Mouse (Mus musculus) gastrocnemius, adult 8-10 months (tissue): ENCODE results near the gene Stmn1. TPM values are rescaled to one million over a fixed set of nuclear protein-coding genes. Genes with fewer than 3 reads are reported as not detected.
"Not testable (repeated sequence)": the region's sequence is repeated elsewhere in the genome, so short reads cannot be mapped to it uniquely, and the experiment has no call there.

ENCODE experiments used
- DNase-seq, 2 experiments: peaks; one replicate each; pipeline ENCODE4 v3.0.0; 2022; ENCODE audit warnings: low spot score in 2 of 2
- total RNA-seq, 4 experiments: library from RNA; stranded (reverse); gene quantifications; 2 replicates each; pipeline ENCODE4 v1.2.4; 2022

Stmn1 gene
- total RNA-seq, 4 experiments from 2014 or later, result 2.7 to 4.4 (median 2.8) TPM

DNA sequence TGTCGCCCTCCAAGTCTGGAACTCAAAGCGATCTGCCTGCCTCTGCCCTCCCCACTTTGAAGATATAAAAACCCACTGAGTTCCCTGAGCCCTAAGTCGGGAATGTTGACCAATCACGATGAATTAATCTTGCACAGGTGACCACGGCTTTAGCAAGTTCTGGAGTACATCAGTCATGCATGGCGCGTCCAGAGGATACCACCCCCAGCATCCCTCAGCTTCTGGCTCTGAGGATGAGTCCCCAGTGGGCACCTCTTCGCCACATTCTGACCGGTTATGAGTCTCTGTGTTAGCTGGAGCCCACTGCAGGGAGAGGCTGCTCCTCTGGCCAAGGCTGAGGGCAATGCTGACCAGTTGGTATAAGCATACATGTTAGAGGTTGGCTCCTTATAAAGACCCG, 16.1 kb downstream of the Stmn1 start:
- no peak for DNase-seq

DNA sequence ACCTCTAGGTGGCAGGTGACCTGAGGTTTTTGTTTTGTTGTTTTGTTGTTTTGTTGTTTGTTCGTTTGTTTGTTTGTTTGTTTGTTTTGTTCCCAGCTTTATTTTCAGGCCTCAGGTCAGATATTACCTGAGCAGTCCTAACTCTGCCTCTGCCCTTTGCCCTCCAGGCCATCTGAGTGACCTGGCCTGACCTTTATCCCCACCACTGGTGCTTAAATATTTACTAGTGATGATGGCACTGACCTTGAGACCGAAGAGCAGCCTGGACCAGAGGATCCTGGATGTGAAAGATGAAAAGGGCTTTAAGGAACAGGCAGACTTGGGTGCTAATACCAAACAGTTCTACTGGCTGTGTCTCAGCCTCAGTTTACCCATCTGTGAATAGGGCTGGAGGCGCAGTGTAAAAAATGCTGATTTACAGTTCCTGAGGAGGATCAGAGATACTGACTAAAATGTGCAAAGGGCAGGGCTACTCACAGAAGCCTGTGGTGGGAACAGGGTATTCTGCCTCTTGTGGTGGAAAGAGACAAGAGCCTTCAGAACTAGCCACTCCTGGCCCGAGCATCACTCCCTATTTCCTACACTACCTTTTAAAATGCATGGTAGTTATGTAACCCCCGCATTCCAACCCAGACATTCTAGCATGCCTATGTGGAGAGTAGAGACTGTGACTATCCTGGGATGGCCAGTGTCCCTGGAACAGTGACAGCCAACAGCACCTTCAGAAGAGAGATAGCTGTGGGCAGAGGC, 17.2 kb downstream of the Stmn1 start:
- DNase-seq, result no peak

DNA sequence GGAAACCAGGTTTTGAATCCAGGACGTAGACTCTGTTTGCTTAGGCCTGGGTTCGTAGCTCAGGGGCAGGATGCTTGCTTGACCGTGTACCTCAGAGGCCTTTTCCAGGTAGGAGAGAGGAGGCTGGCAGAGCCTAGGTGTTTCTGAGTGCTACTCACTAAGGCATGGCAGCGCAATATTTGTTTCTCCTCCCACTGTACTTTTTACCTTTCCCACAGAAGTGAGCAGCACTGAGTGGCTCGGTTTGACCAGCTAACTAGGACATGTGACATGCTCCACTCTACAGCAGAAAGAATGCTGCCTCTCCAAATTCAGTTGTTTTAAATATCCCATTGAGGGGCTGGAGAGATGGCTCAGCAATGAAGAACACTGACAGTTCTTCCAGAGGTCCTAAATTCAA, 20.1 kb downstream of the Stmn1 start:
- no peak for DNase-seq

DNA sequence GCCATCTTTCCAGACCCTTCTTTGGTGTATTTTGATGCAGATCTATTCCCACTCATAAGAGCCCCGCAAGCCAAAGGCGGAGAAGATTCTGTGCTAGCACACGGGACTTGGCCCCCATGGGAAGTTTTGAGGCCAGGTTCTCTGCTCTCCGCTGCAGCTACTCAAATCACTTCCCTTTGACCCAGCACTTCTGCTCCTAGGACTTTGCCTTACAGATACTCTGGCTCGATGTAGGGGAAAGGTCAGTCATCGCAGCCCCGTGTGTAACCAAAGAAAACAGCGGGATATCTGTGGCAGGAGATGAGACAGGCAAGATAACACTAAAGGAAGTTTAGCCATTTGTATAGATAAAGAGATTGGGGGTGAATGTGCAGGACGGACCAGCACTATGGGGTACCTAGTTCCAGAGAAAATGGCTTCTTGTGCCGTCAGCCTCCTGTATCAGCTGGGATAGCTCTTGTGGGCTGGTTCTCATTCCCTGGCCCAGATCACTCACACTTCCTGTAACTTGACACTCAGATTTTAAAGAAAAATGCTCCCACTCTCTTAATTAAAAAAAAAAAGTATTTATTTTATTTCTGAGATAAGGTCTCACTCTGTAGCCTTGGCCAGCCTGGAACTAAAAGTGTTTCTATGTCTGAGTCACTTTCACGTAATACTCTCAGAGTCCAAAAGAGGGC, 22.0 kb downstream of the Stmn1 start:
- DNase-seq, result no peak

DNA sequence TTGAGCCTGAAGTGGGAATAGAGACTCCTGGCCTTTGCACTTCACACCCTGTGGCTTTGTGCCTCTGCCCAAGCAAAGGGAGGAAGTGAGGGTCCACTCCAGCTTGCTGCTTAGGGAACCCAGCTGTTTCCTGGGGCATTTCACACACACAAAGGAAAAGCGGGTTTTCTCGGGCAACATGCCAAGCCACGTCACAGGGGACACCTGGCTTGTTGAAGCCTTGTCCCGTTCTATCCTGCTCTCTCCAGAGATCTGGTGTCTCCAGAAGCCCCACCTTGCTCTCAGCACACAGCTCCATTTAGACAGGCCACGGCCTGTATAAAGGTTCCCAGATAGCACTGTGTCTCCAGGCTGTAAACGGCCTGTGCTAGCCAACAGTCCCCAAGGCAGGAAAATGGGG, 23.6 kb downstream of the Stmn1 start:
- no peak for DNase-seq

DNA sequence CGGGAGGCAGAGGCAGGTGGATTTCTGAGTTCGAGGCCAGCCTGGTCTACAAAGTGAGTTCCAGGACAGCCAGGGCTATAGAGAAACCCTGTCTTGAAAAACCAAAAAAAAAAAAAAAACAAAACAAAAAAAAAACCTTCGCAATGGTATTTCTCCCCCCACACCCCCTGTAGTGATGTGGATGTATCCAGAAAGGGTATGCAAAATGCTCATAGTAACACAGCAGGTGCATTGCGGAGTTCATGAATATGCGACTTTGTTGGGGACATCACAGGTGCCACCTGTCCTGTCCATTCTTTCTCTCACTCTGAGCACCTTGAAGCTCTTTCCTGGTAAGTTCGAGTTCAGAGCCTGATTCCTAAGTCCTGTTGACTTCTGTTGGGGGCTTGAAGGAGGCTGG, 26.0 kb downstream of the Stmn1 start:
- DNase-seq, result not testable (repeated sequence)

DNA sequence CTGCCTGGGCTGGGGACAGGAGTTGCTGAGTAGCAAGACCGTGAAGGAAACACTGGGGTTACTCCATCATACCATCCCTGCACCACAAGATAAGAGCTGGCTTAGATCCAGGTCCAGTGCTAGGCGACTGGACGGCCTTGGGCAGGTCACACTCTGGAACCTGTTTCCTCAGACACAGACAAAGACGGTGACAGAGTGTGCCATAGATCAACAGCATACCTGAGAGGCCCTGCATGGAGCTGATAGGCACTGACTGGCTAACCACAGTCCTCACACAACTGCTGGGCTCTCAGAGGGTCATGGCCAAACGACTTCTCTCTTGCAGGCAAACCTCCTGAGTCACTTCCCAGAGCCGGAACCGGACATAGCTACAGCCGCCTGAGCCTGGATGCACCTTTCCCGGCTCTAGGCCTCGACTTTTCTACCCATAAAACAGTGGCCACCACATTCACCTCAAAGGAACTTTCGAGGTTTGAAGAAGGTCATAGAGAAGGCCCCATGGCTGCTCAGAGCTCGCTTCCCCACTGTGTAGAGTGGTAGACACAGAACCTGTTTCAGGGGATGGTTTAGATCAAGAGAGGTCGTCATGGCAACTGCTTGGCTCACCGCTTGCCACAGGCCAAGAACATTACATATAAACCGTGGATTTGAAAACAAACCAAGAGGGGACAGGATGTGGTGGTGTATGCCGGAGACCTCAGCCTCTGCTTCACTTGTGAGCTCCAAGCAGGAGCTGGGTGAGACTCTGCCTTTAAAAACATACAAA, 26.8 kb downstream of the Stmn1 start:
- DNase-seq, result no peak

DNA sequence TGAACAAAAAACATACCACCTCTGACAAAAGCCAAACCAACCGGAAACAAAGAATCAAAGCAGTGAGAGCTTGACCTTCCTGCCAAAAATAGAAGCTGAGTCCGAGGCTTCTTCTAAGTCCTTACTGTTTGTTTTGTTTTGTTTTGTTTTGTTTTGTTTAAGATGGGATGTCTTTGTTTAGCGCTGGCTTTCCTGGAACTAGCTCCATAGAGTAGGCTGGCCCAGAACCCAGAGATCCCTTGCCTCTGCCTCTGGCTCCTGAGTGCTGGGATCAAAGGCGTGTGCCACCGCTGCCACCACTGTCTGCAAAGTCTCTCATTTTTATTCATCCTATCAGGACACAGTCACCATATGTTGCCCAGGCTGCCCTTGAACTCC, 27.4 kb downstream of the Stmn1 start:
- no peak for DNase-seq

DNA sequence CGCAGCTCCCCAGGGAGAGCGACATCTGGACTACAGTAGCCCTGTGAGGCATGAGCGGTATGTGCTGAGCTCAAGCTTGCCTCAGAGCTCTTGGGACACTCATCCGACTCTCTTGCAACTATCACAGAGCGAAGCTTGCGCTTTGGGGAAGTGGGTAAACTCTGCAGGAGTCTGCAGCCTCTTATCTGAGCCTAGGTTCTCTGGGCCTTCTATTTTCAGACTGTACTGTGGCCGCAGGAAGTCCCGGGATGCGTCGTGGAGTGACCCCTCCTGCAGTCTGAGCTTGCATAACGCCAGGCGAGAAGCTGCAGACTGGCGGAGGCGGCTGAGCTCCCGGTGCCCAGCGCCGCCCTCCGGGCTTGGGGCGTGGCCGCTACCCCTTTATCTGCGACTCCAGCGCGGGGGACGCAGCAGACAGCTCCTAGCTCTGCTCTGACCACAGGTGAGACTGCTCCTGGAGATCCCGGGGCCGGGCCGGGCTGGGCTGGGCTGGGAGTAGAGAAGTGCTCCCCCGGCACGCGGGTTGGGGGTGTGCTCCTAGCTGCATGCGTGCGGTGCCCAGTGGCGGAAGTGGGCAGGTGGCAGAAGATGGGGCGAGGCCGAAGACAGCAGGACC, 28.6 kb downstream of the Stmn1 start, which contains the start of gene Paqr7:
TSS of gene Paqr7 (plus strand) at position 103 of the 616 bp plus-strand sequence.
- peak; percentile 52 to 68 for DNase-seq

DNA sequence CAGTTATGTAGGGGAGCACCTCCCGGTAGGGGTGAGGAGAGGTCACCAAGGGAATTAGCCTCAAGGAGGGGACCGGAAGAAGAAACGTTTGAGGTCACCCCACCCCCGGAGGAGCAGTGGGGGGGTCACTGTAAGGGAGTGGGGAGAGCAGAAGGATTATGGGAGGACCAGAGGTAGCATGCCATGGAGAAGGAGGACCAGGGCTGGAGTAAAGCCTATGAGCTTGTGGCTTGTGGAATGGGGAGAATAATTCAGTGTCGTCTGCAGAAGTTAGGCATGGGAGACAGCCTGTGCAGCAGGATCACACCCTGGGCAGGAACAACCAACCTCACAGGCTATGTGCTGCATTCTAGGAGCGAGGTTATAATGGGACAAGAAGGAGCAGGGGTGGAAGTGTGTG, 29.1 kb downstream of the Stmn1 start:
- DNase-seq, result no peak

DNA sequence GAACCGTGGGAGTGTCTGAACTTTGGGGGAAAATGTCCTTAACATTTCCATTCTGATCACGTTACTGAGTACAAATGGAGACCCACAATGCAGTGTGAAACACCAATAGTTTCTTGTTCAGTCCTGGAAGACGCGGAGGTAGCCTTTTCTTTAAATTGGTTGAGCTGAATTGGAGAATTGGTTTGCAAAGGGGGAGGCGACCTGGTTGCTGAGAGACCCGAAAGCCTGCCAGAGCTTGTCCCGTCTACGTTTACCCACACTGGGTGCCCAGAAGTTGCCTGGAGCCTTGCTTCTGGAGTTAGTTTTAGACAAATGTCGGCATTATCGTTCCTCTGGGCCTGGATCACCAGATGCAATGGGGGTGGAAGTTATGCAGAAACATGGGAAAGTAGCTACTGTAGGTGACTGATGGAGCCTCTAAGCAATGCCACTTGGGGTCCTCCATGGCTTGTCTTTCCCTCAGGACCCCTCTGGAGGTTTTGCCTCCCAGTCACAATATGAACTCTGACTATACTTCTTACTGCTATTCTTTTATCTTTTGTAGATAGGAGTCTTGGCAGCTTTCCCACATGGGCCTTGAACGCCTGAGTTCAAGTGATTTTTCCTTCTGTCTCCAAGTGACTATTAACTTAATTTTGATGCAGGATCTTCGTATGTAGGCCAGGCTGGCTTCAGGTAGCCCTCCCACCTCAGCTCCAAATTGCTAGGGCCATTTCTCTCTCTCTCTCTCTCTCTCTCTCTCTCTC, 30.0 kb downstream of the Stmn1 start:
- no peak for DNase-seq

DNA sequence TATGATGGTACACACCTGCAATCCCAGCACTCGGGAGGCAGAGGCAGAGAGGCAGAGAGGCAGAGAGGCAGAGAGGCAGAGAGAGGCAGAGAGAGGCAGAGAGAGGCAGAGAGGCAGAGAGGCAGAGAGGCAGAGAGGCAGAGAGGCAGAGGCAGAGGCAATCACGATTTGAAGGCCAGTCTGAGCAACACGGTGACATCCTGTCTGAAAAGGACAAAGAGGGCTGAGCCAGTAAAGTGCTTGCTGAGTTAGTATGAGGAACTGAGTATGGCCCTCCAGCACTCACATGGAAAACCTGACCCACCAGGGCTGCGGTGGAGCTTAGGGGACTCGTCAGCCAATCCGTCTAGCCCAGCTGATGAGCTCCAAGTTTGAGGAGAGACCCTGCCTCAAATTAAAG, 30.9 kb downstream of the Stmn1 start:
- not testable (repeated sequence) for DNase-seq

DNA sequence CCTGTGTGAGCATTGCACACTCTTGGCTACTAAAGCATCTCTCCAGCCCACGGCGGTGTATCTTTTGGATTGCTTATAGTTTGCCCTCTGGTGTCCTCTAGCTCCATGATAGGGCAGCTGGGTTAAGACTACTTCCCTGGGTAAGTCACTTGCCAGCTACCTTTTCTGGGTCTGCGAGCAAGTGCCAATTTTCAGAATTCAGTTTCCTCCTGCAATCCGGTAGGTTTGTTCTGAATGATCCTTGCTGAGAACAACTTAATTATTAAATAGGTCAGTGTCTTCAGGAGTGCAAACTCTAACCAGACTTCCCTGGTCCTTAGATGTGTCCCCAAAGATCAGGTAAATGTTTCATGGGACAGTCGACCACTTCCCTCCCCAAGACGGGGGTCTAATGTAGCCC, 33.0 kb downstream of the Stmn1 start:
- no peak for DNase-seq

DNA sequence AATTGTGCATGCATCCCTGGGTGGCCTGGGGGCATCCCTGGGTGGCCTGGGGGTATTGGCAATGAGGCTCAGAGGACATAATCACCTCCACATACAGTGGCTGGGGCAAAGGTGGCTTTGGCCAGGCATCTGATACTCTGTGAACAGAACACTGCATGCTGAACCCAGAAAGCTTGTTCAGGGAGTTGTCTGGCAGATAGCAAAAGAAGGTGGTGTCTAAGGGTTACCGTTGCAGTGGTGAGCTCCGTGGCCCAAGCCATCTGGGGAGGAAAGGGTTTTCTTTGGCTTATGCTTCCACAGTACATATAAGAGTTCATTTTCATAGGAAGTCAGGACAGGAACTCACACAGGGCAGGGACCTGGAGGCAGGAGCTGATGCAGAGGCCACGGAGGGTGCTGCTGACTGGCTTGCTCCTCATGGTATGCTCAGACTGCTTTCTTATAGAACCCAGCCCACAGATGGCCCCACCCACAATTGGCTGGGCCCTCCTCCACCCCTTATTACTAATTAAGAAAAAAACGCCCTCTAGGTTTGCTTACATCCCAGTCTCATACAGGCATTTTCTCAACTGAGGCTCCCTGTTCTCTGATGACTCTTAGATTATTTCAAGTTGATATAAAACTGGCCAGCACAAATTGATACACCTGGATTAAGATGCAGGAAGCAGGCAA, 35.7 kb downstream of the Stmn1 start:
- DNase-seq, result no peak

DNA sequence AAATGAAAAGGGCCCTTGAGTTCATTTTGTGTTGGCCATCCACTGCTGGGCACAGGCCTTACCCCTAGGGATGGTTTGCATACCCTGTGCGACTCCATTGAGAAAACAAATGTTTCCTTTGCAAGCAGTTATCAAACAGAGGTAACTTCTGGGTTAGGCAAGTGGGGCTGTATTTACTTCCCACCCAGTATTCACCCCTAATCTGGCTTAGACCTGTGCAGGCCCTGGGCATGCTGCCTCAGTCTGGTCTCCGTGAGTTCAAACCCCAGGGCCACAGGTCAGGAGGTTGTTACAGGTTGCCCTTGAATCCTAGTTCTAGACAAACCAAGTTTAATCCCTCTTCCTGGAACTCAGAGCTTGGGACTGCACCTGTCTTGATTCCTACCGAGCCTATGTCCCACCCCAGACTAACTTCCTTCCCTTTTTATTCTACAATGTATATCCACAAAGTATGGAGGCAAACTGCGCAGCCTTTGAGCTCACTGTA, 37.2 kb downstream of the Stmn1 start:
- DNase-seq, result no peak

DNA sequence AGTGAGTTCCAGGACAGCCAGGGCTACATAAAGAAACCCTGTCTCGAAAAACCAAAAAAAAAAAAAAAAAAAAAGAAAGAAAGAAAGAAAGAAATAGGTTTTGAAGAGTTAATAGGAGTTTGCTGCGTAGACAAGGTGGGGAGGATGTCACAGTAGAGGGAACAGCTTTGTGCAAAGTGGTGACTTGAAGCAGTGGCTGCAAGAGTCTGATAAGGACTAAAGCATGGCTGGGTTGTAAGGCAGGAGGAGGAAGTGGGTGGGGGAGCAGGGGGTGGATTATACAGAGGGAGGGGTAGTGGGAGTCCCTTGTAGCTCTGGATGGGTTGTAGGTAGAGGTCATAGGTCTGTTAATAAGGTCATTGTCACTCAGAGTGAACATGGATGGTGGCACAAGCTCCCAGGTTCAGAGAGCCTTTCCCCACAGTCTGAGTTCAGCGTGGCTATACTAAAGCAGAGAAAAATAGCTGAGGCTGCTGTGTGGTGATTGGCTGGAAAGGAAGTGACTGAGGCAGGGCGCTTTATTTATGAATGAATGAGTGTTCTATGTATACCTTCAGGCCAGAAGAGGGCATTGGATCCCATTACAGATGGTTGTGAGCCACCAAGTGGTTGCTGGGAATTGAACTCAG, 38.0 kb downstream of the Stmn1 start:
- no peak for DNase-seq

DNA sequence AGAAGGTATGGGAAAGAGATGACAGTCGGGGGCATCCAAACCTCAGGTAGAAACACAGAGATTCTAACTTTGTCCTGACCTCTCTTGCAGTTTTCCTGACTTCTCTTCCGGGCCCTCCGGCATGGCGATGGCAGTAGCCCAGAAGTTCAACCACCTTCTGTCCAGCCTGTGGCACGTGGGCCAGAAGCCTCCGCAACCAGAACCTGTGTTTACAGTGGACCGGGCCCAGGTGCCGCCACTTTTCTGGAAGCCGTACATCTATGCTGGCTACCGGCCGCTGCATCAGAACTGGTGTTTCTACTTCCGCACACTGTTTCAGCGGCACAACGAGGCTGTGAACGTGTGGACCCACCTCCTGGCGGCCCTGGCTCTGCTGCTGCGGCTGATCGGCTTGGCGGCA, 38.6 kb downstream of the Stmn1 start:
- no peak for DNase-seq

DNA sequence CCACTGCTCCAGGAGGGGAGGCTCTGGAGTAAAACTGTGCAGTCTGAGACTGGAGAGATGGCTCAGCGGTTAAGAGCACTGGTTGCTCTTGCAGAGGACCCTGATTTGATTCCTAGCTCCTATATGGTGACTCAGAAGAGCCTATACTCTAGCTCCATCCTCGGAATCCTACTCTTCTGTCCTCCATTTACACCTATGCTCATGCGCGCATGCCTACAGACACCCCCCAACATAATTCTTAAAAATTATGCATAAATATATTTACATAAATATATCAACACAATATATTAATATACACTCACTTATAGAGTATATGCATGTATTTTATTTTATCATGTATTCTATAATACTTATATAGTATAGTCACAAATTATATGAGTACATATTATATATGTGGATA, 42.3 kb downstream of the Stmn1 start:
- DNase-seq, result no peak

DNA sequence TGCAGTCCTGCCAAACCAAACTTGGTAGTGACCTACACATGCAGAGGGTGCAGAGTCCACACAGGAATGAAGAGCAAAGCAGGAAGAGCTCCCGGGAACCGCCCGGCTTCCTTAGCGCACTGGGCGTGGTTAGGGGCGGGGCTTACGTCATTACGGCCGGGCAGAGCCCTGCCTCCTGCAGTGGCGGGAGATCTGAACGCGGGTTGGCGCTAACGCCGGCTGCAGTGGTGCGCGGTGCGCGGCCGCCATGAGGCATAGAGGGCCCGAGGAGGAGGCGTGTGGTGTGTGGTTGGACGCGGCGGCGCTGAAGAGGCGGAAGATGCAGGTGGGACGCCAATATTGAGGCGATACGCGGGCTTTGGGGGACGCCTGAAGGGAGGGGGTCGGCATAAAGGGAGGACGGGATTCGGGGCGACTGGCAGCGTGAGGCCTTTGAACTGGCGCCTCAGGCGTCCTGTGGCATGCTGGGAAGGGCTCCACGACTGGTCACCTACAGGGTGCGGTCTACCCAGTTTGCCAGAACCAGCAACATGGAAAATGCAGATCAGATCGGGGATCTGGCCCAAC, 42.8 kb downstream of the Stmn1 start, which contains the start of gene Aunip:
TSS of gene Aunip (plus strand) at position 155 of the 567 bp plus-strand sequence.
- peak; percentile 78 to 88 for DNase-seq

DNA sequence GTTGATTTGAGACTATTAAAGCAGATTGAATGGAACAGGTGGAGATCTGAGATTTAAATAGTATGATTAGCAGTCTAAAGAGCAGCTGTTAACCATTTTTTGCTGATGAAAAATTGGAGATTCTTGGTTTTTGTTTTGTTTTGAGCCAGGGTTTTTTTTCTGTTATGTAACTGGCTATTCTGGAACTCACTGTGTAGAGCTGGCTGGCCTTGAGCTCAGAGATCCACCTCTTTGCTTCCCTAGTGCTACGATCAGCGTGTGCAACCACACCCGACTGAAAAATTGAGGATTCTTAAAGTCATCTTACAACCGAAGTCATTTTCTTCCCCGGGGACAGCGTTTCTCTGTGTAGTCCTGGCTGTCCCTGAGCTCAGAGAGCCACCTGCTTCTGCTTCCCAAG, 43.6 kb downstream of the Stmn1 start:
- DNase-seq, result no peak
